Mouse (Mus musculus) gastrocnemius, postnatal 36 days (tissue): Measurements from ENCODE around the gene Nepn. TPM values are rescaled to one million over a fixed set of nuclear protein-coding genes. Genes with fewer than 3 reads are reported as not detected.

Experiments used
- total RNA-seq, 2 experiments: library from RNA; stranded (reverse); gene quantifications; 2 replicates each; pipeline ENCODE4 v1.2.3; 2021

Nepn gene
- total RNA-seq, 2 experiments from 2014 or later: 0.27 to 0.31 TPM

Other genes with a start within 250 kb of the Nepn start
- under 1 TPM; 0.02 to 0.05 TPM for gene Ros1, start 193.7 kb upstream of the Nepn start, total RNA-seq
- gene Dcbld1, start 155.4 kb upstream of the Nepn start, total RNA-seq: 1 to 10 TPM; 1.4 to 1.9 TPM
- not detected for gene Gm26741, start 30.2 kb upstream of the Nepn start, total RNA-seq
- gene Gopc, start 6.8 kb upstream of the Nepn start, total RNA-seq: 1 to 10 TPM; 7.4 to 8.5 TPM
- 10 to 100 TPM; 16.3 to 17.4 TPM for gene Nus1, start 28.6 kb downstream of the Nepn start, total RNA-seq